Mouse (Mus musculus): ENCODE measurements around the gene Ifnar1. TPM values are rescaled to one million over a fixed set of nuclear protein-coding genes. Genes with fewer than 3 reads are reported as not detected.
A peak's percentile ranks its signal among the peaks of the same experiment; 100 is the strongest.
"Not testable (repeated sequence)": the region's sequence is repeated elsewhere in the genome, so short reads cannot be mapped to it uniquely, and the experiment has no call there.

The Ifnar1 gene
- total RNA-seq (2014; fragmentation: Nextera tagmentation) = 32.3 and 42.5 TPM in 2 replicates
- 33.3 and 35.6 TPM in 2 replicates for total RNA-seq (2017)

DNA sequence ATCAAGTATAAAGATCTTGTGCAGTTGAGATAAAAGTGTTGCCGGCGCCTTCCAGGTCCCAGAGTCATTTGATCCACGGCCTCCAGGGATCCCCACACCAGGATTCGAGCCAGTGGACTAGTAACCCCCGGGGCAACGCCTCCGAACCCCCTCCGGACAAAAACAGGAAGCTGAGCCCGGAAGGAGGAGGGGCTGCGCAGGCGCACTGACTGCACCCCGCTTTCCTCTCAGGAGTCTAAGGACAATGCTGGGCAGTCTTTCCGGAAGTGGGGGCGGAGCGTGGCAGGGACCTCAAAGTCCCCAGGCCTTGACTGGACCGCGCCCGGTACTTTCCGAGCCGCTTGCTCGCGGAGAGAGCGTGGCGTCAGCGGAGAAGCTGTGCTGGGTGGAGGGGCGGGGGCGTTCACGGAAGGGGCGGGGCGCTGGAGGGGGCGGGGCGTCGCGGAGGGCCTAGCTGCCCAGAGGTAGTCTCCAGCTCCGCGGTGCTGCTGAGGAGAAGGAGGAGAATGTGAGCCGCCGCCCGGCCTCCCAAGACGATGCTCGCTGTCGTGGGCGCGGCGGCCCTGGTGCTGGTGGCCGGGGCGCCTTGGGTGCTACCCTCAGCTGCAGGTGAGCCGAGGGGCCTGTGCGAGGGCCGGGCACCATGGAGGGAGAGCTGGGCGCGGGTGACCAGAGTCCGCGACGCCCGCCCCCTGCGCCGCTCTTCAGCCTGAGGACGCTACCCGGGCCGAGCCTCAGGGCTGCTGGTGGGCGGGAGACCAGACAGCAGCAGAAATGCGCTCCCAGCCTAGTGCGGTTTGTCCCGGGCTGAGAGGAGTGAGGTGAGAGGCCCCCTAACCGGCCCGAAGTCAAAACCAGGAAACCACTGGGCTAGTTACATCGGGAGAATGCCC, at the start of gene Ifnar1:
Gene Ifnar1, plus strand, starts transcription at position 431 of the 893 bp plus-strand sequence.
- peak; percentile 94 for ATAC-seq (replicated peaks; ENCODE audit: poor library complexity, severe bottlenecking)

DNA sequence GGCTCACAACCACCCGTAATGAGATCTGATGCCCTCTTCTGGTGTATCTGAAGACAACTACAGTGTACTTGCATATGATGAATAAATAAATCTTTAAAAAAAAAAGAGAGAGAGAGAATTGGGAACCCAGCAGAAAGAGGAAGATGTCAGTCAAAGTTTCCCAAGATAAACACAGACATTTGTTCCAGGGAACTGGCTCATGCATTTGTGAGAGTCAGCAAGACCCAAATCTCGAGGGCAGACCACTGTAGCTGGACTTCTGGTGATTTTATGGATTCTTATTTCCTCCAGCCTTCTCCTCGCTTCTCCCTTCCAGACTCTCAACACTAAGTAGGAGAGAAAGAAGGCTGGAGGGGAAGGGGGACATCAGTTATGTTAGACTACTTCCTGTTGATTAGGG, 47.0 kb upstream of the Ifnar1 start:
- ATAC-seq (replicated peaks; ENCODE audit: poor library complexity, severe bottlenecking) = peak; percentile 57

GRCm38 (mm10) chr16:91438599-91438998, 46.4 kb upstream of the Ifnar1 start:
- ATAC-seq (replicated peaks; ENCODE audit: poor library complexity, severe bottlenecking) = not testable (repeated sequence)

- peak; percentile 36; the same call in 1 of the 2 replicates for ATAC-seq (replicated peaks; ENCODE audit: poor library complexity, severe bottlenecking)
These were observed 43.7 kb upstream of the Ifnar1 start for GRCm38 (mm10) chr16:91441366-91441765.

GRCm38 (mm10) chr16:91441811-91442240, 43.2 kb upstream of the Ifnar1 start:
- ATAC-seq (replicated peaks; ENCODE audit: poor library complexity, severe bottlenecking) = no peak

DNA sequence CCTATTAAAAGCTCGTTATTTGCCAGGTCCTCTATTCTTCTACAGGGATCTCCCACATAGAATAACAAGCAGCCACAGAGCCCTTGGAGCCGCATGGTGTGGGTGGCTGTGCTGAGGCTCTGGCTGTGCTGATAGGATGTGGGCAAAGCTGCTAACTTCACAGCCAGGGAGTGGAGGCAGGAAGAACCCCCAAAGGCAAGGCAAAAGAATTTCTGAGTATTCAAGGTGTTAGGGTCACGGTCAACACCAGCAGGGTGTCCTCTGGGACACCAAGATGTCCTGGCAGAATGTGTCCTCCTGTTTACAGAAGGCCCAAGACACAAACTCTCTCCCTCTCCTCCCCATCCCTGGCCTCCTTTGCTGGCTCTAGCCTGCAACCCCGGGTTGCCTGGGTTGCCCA, 42.6 kb upstream of the Ifnar1 start:
- no peak for ATAC-seq (replicated peaks; ENCODE audit: poor library complexity, severe bottlenecking)

GRCm38 (mm10) chr16:91443211-91443611, 41.8 kb upstream of the Ifnar1 start:
- no peak for ATAC-seq (replicated peaks; ENCODE audit: poor library complexity, severe bottlenecking)

DNA sequence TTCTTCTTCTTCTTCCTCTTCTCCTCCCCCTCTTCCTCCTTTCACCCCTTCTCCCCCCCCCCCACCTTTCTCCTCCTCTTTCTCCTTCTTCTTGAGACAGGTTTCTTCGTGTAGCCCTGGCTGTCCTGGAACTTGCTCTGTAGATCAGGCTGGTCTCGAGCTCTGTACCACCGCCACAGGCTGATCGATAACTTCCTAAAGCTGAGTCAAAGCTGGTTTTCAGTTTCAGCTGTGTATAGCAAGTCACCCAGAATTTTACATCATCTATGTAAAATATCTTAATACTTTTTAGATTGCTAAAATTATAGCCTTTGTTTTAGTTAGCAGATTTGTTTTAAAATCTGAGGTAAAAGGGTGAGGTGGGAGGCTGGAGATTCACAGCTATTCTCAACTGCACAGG, 40.2 kb upstream of the Ifnar1 start:
- no peak for ATAC-seq (replicated peaks; ENCODE audit: poor library complexity, severe bottlenecking)

DNA sequence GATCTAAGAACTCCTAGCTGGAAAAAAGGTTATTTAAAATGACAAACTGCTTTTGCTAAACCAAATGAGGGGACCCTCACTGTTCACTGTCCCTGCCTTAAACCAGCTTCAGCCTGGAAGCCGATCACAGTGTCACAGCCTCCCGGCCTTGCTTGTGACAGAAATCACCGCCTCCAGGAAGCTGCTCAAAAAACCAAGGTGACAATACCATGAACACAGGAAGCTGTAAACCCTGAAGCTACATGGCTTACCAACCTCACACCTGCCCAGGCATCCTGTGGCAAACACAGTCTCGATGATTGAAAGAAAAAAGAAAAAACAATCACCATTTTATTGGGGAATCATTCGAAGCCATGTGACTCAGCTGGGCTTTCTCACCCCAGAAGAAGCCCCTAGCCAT, 39.5 kb upstream of the Ifnar1 start:
- no peak for ATAC-seq (replicated peaks; ENCODE audit: poor library complexity, severe bottlenecking)

- ATAC-seq (replicated peaks; ENCODE audit: poor library complexity, severe bottlenecking) = peak; percentile 57
These were observed 38.1 kb upstream of the Ifnar1 start for GRCm38 (mm10) chr16:91446778-91447511.

- no peak for ATAC-seq (replicated peaks; ENCODE audit: poor library complexity, severe bottlenecking)
These were observed 37.5 kb upstream of the Ifnar1 start for GRCm38 (mm10) chr16:91447512-91447900.

DNA sequence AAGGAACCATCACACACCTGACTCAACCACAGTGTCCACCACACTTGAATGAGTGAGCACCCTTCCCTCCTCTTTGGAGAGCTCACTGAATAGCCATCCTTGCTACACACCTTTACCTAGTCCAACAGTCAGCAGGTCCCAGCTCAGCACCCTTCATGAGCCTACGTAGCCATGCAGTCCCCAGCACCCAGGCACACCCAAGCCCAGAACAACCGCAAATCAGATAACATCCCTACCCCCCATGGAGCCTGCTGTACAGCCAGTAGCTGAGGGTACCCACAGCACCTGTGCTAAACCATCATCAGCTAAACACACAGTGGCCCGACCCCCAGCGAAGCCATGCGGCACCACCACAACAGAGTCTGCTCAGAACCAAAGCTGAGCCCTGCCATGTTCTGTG, 37.0 kb upstream of the Ifnar1 start:
- ATAC-seq (replicated peaks; ENCODE audit: poor library complexity, severe bottlenecking) = no peak

GRCm38 (mm10) chr16:91448895-91449294, 36.1 kb upstream of the Ifnar1 start:
- ATAC-seq (replicated peaks; ENCODE audit: poor library complexity, severe bottlenecking) = no peak

DNA sequence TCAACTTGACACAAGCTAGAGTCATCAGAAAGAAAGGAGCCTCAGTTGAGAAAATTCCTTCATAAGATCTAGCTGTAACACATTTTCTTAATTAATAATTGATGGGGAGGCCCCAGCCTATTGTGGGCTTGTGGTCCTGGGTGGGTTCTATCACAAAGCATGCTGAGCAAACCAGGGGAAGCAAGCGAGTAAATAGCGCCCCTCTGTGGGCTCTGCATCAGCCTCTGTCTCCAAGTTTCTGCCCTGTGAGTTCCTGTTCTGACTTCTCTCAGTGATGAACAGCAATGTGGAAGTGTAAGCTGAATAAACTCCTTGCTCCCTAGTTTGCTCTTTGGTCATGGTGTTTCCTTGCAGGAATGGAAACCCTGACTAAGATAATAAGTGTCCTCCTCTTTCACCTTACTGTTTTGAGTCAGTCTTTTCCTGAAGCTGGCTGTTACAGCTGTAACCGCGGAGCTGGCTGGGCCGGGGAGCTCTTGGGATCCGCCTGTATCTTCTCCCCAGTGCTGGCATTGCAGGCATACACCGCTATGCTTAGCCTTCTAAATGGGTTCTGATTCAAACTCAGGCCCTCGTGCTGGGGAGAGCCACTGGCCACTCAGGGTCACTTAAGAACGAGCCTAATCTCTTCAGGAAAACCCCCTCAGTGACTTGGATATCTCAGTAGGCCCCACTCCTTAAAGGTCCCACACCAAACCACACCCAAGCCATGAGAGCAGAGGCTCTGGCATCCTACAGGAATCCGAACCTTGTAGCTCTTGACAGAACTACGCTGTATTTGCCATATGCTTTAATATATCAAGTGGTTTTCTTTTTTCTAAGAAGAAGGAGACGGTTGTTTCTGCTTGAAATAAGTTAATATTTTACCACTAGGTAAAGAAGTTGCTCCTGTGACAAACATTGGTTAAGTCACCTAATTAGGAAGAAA, 34.6 kb upstream of the Ifnar1 start:
- ATAC-seq (replicated peaks; ENCODE audit: poor library complexity, severe bottlenecking) = no peak

DNA sequence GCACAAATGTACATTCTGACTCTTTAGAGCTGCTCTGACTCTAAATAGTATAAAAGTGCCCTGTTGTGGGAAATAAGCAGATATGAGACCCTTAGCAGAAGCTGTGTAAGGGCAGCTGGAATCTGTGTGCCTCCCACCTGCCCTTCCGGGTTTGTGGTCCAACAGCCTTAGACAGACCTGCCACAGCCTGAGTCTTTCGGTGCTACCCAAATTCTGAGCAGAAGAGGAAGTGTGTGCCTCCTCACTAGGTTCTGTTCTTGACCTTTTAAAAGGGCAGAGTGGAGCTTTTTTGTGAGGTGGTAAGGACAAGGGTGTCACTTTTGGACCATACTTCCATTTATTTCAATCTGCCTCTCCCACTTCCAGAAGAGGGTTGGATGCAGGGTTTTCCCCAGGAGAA, 33.1 kb upstream of the Ifnar1 start:
- ATAC-seq (replicated peaks; ENCODE audit: poor library complexity, severe bottlenecking) = peak; percentile 68

DNA sequence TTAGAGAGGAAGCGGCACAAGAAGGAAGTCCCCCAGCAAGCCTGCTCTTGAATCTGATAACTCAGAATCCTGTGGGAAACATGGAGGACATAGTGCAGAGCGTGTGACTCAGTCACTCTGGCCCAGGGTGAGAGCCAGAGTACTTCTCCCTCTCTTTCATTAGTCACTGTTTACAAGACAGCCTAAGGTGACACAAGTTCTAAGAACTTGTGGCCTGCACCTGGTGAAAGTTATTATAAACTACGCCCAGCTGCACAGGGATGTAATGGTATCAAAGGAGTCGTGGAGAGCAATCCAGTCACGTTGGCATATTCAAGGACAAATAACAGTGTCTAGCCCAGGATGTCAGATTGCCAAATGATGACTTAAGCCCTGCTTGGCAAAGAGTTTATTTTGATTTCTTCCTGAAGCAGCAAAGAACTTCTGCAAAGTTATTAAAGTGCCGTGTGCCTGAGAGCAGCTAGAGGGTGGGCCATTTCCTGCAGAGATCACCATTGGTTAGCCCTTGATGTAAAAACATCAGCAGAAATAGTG, 32.6 kb upstream of the Ifnar1 start:
- peak; percentile 35 for ATAC-seq (replicated peaks; ENCODE audit: poor library complexity, severe bottlenecking)

DNA sequence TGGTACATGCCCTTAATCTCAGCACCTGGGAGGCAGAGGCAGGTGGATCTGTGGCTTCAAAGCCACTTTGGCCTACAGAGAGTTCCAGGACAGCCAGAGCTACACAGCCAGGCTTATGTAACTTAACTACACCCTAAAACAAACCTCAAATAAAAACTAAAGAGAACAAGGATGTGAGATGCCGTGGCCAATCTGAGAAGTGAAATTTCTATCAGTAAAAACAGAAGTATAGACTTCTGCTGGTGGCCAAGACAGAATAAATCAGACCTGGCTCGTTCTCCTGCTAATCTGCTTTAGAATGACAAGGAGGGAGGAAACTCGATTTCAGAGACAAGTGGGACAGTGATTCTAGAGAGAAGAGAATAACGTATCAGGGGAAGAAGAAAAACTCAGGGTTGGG, 29.2 kb upstream of the Ifnar1 start:
- ATAC-seq (replicated peaks; ENCODE audit: poor library complexity, severe bottlenecking) = peak; percentile 58

DNA sequence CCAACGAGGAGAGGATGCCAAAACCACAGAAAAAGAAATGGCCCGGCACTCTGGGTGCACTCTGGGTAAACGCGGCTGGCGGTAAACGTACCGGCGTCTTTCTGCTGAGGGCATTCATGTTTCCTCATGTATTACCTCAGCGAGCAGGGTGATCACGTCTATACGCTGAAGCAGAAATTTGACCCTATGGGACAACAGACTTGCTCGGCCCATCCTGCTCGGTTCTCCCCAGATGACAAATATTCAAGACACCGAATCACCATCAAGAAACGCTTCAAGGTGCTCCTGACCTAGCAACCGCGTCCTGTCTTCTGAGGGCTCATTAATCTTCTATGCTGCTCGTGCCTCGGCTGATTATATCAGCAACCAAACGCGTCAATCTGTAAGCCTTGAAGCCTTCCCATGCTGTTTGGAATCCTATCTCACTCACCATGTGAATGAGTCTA, 26.7 kb upstream of the Ifnar1 start:
- ATAC-seq (replicated peaks; ENCODE audit: poor library complexity, severe bottlenecking) = no peak

GRCm38 (mm10) chr16:91458976-91459375, 26.1 kb upstream of the Ifnar1 start:
- ATAC-seq (replicated peaks; ENCODE audit: poor library complexity, severe bottlenecking) = no peak

DNA sequence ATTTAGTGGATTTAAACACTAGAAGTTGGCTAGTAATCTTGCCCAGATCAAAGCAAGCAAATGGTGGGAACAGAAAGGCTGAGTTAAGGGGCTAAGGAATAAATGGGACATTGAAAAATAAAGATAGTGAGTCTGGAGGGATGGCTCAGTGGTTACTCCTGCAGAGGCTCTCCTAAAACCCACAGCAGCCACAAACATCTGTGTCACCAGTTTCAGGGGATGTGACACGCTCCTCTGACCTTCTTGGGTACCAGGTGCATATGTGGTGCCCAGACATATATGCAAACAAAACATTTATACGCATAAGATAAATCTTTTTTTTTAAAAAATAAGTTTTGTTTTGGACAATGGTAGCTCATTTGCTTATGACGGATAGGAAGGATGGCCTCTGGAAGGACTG, 25.6 kb upstream of the Ifnar1 start:
- no peak for ATAC-seq (replicated peaks; ENCODE audit: poor library complexity, severe bottlenecking)

Data from granulocyte monocyte progenitor cell, adult 5-6 weeks (primary cell).